Mouse (Mus musculus): Measurements from ENCODE around the gene Ttl.

Ttl gene

GRCm38 (mm10) chr2:129065437-129066282, at the start of gene Ttl:
TSS of gene Ttl (plus strand) at chr2:129065942.
- peak; percentile 84 to 90 for DNase-seq

- DNase-seq = no peak
Observed at GRCm38 (mm10) chr2:129020106-129020505, 45.6 kb upstream of the Ttl start.

- no peak for DNase-seq
Observed at GRCm38 (mm10) chr2:129024820-129025219, 40.9 kb upstream of the Ttl start.

GRCm38 (mm10) chr2:129035381-129035780, 30.4 kb upstream of the Ttl start:
- no peak for DNase-seq

- DNase-seq = peak in 1 of 2 experiments; percentile 45
Observed at GRCm38 (mm10) chr2:129038426-129038936, 27.3 kb upstream of the Ttl start.

- peak; percentile 60 to 65 for DNase-seq
Observed at GRCm38 (mm10) chr2:129038937-129039631, 26.7 kb upstream of the Ttl start.

GRCm38 (mm10) chr2:129040567-129040966, 25.2 kb upstream of the Ttl start:
- no peak for DNase-seq

- no peak for DNase-seq
Observed at GRCm38 (mm10) chr2:129046172-129046845, 19.4 kb upstream of the Ttl start.

- no peak for DNase-seq
Observed at GRCm38 (mm10) chr2:129046846-129047196, 18.9 kb upstream of the Ttl start.

GRCm38 (mm10) chr2:129047811-129048210, 17.9 kb upstream of the Ttl start, which contains the start of gene Vinac1:
TSS of gene Vinac1 (minus strand) at chr2:129048172.
- DNase-seq = peak; percentile 32 to 53

GRCm38 (mm10) chr2:129052451-129052983, 13.2 kb upstream of the Ttl start:
- DNase-seq = no peak

GRCm38 (mm10) chr2:129055741-129056140, 10.0 kb upstream of the Ttl start:
- no peak for DNase-seq

GRCm38 (mm10) chr2:129056597-129056996, 9.1 kb upstream of the Ttl start:
- peak in 1 of 2 experiments; percentile 62 for DNase-seq

- no peak for DNase-seq
Observed at GRCm38 (mm10) chr2:129057256-129057655, 8.5 kb upstream of the Ttl start.

GRCm38 (mm10) chr2:129057920-129058361, 7.8 kb upstream of the Ttl start:
- DNase-seq = no peak

- DNase-seq = no peak
Observed at GRCm38 (mm10) chr2:129061456-129062059, 4.2 kb upstream of the Ttl start.

- peak; percentile 55 to 63 for DNase-seq
Observed at GRCm38 (mm10) chr2:129066326-129066725, 584 bp downstream of the Ttl start.

GRCm38 (mm10) chr2:129070296-129070695, 4.6 kb downstream of the Ttl start:
- no peak for DNase-seq

- DNase-seq = peak in 1 of 2 experiments; percentile 48
Observed at GRCm38 (mm10) chr2:129078313-129078712, 12.6 kb downstream of the Ttl start.

- DNase-seq = no peak
Observed at GRCm38 (mm10) chr2:129079194-129079593, 13.5 kb downstream of the Ttl start.

- peak; percentile 31 to 50 for DNase-seq
Observed at GRCm38 (mm10) chr2:129081097-129081496, 15.4 kb downstream of the Ttl start.

- DNase-seq = no peak
Observed at GRCm38 (mm10) chr2:129083514-129083913, 17.8 kb downstream of the Ttl start.
